Mouse (Mus musculus) WW6 (cell line): Measurements from ENCODE around the gene Epb41l2.

Experiments used
- DNase-seq: peaks from one replicate; pipeline ENCODE4 v3.0.0-alpha.2; 2013; ENCODE audit warnings: low read depth, low spot score

Epb41l2 gene

DNA sequence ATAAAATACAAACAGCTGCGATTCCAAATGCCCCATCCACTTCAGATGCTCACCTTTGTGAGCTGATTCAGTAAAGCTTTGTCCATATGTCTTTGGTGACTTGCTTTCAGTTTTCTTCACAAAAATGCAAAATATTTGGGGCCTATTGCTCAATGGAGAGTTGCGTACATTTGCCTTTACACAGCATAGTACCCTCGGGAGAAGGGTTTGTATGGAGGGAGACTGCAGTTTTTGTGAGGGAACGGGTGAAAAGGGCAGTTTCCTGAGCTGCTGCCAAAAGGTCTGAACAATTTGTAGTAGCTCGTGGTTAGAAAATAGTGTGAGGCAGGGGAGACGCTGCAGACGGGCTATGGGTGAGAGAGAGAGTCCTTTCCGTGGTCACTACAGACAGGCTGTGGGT, 40.5 kb downstream of the Epb41l2 start:
- no peak for DNase-seq

DNA sequence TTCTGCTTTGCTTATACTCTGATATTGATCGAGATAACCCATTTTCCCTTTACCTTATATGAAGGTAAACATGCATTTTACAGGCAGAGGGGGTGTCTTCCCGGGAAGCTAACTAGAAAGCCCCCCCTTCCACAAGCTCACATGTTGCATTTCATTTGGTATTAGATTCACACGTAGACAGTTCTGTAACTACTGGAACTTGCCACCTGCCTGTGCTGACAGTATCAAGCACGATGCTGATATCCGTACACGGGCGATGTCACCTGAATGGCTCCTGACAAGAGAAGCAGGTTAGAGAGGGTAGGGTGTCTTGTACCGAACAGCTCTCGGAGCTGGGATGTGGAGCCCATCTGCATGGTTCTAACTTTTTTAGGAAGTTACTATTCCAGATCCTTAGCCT, 41.0 kb downstream of the Epb41l2 start:
- no peak for DNase-seq

DNA sequence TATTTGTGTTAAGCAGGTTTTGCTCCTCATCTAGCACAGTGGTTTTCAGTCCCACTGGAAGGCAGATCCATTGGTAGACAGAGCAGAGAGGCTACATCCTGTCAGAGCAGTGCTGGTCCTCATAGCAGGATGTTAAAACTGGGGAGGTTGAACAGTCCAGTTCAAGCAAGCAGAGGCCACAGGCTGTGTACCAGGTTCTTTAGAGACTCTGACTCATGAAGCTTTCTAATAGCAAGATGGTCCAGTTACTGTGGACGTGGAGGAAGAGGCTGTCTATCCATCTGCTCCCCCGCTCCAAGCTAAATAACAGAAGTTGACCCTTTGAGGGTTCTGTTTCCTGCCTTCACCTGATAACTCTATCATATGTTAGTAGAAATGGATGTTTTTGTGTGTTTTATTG, 41.8 kb downstream of the Epb41l2 start:
- DNase-seq = no peak

GRCm38 (mm10) chr10:25402886-25403285, 43.3 kb downstream of the Epb41l2 start:
- DNase-seq = no peak

- no peak for DNase-seq
These were observed 44.5 kb downstream of the Epb41l2 start for GRCm38 (mm10) chr10:25403813-25404701.

DNA sequence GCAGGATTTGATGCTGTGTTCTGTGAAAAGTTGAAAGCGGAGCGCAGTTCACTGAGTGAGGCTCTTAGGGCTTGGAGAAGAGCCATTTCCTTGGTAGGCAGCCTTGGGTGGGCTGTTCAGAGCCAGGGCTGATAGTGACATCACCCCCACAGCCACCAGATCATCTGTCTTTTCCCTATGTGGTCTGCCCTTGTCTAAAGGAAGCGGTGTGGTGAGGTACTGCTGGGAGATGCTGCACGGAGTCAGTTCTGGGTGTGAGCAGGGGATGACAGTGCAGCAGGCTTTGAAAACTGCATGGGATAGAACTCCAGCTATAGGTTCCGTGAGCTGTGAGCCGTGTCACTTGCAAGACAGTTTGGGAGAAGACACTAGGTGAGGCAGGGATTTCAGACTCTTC, 45.1 kb downstream of the Epb41l2 start:
- DNase-seq = no peak

GRCm38 (mm10) chr10:25405551-25405950, 46.0 kb downstream of the Epb41l2 start:
- DNase-seq = no peak

- DNase-seq = no peak
These were observed 47.1 kb downstream of the Epb41l2 start for GRCm38 (mm10) chr10:25406695-25407094.

DNA sequence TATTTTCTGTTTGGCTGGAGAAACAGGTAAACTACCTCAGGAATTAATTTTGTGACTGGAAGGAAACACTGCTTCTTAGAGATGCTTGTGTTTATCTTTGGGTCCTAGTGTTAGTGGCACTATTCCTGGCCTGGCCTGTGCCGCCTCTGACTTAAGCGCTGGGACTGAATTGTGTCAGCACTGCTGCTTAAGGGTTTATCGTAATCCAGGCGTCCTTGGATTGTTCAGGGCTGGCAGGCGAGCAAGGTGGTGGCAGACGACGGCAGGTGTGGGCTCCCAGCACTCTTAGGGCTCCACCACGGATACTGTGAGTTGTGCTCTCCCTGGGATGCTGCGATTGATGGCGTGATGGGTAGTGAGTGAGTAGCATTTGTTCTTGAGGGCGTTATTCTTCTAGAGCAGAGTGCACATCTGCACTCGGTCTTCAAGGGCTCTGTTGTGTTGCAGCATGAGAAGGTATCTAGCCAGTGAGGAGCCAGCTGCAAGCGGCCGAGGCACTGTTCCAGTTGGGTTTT, 48.6 kb downstream of the Epb41l2 start:
- DNase-seq = no peak

DNA sequence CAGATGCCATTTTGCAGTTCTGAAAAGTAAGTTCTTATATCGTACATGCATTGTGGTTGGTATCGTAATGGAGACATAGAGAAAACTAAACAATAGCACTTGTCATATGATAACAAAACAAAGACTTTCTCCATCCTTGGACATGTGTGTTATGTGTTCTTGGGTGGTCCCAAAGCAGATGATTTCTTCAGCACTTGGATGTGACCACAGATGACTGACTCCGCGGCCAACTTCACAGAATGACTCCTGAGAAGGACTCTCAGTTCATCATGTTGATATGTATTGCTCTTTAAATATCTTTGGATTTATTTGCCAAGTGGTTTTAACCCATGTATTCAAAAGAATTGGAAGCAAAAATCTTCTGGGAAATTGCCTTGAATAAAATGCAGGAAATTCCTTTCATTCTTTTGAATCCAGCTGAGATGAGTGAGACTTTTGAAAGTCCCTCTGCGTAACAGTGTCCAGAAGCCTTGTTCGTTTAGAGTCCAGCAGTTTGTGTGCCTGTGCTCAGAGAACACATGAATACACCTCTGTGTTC, 52.3 kb downstream of the Epb41l2 start:
- DNase-seq = no peak

DNA sequence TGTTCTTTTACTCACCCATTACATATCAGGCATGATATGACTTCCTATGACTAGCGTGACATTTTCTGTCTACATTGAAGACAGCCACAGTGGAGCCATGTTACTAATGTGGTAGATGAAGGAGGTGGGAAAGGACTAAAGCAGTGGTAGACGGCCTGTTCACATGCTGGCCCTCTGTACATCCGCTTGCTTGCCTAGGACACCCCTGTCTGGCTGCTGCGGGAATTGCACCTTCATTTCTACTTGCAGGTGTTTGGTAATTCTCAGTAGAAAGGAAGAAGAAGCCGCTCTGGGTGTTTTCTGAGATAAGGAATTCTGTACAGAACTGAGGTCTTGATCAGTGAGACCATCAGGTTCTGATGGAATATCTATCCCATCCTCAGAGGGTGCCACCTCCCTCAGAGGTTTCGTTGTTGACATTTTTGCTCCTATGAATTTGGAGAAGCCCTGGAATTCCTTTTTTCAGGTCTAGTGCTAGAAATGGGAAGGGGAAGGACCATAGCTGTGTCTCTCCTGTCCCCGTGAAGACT, 55.7 kb downstream of the Epb41l2 start:
- no peak for DNase-seq

GRCm38 (mm10) chr10:25416696-25417095, 57.1 kb downstream of the Epb41l2 start:
- no peak for DNase-seq

DNA sequence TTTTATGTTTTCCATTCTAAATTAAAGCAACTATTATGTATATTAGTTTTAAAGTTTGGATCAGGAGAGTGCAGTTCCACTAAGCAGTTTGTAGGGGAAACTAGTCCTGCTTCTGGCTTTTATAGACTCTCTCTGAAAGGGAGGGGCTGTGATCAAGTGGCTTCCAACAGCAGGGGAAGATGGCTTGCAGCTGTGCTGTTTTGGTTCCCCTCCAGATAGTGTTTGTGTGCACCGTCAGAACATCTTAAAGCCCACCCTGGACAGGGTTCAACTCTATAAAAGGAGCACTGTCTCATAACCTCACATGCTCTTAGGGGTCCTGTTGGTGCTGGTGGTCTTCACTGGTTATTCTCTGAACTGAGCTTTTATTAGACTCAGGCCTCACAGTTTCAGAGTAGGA, 66.5 kb downstream of the Epb41l2 start:
- no peak for DNase-seq

DNA sequence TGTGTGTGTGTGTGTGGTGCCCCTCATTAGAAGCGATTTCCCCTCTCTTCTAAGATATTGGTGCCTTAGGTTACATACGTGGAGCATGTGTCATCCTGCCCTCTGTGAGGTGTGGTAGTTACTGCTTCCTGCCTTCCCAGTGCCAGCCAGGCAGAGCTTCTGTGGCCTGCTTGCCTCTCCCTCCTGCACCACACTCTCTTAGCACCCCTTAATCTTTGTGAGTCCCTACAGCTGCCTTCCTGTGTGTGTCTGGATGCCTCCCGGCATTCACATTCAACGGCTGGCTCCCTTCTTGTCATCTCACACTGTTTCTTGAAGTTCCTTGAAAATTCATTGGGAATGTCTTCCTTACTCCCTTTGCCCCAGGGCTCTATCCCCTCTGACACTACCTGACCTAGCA, 67.2 kb downstream of the Epb41l2 start:
- no peak for DNase-seq

DNA sequence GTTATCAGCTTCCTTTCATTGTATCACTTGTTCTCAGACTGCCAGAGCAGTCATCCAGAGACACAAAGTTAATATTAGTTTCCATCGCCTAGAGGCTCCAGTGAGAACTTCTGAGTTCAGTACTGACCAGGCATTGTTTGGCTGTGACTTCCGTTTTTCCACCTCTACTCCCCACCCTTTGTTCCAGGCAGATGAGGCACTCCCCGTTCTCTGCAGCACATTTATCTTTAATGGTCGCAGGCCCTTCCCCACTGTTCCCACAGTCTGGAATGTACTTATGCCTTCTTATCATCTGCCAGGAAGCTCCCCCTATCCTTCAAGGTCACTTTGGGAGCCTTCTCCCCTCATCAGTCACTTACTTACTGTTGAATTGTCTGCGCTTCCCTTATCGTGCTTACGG, 67.9 kb downstream of the Epb41l2 start:
- DNase-seq = no peak

DNA sequence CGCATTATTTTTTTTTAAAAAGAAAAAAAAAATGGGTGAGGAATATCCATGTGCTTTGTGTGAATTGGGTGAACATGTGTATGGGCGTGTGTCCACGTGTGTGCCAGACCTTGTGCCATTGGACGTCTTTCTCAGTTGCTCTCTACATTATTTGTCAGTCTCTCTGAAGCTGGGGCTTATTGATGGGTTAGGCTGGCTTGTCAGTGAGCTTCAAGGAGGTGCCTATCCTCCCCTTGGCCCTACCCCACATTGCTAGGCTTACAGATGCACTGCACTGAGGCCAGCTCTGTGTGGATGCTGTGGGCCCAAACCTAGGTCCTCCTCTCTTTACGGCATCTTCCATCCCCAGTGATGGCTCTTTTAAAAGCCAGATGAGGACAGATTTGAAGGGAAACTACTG, 69.1 kb downstream of the Epb41l2 start:
- no peak for DNase-seq

- no peak for DNase-seq
These were observed 69.7 kb downstream of the Epb41l2 start for GRCm38 (mm10) chr10:25429346-25429745.

GRCm38 (mm10) chr10:25430862-25431261, 71.3 kb downstream of the Epb41l2 start:
- DNase-seq = no peak

- DNase-seq = no peak
These were observed 72.8 kb downstream of the Epb41l2 start for GRCm38 (mm10) chr10:25432351-25432750.

- DNase-seq = no peak
These were observed 73.3 kb downstream of the Epb41l2 start for GRCm38 (mm10) chr10:25432938-25433337.

DNA sequence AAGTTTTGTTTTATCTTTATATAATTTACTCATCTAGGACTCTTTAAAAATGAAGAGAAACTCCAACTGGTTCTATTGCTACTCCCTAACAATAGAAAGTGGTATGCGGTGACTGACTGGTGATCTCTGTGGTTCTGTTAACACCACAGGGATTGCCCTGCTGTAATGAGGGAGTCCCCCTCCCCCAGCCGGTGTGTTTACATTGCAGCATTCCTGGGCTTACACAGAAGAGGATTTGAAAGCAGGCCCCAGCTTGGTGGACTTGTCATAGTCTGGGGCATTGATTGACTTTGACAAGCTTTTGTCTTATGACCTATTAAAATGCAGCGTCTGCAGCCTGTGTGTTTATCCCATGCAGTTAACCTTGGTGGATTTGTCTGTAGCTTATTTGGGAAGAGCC, 73.9 kb downstream of the Epb41l2 start:
- no peak for DNase-seq

- DNase-seq = no peak
These were observed 74.9 kb downstream of the Epb41l2 start for GRCm38 (mm10) chr10:25434358-25435044.
